Mouse (Mus musculus): Measurements from ENCODE around the gene Xylb.

Xylb gene

GRCm38 (mm10) chr9:119357331-119358057 is at the start of gene Xylb:
Xylb (plus strand) TSS chr9:119357381.
- WGBS = 2% methylated on average over 65 of the region's 65 CpGs

GRCm38 (mm10) chr9:119309067-119309466 is 48.1 kb upstream of the Xylb start:
- WGBS = 89% methylated on average over 1 of the region's 1 CpGs

GRCm38 (mm10) chr9:119313096-119313495 is 44.1 kb upstream of the Xylb start:
- 77% methylated on average over 10 of the region's 10 CpGs for WGBS

GRCm38 (mm10) chr9:119318891-119319290 is 38.3 kb upstream of the Xylb start:
- 80% methylated on average over 1 of the region's 1 CpGs for WGBS

- WGBS = 86% methylated on average over 7 of the region's 7 CpGs
Measured at GRCm38 (mm10) chr9:119320446-119320845, 36.7 kb upstream of the Xylb start.

- WGBS = 10% methylated on average over 7 of the region's 7 CpGs
Measured at GRCm38 (mm10) chr9:119320946-119321345, 36.2 kb upstream of the Xylb start.

GRCm38 (mm10) chr9:119321392-119322229 is 35.6 kb upstream of the Xylb start:
- WGBS = under 1% methylated on average over 55 of the region's 59 CpGs

GRCm38 (mm10) chr9:119322289-119323259 is 34.6 kb upstream of the Xylb start, which contains the start of gene Oxsr1:
Oxsr1 (minus strand) TSS chr9:119322427.
- WGBS = under 1% methylated on average over 76 of the region's 76 CpGs

GRCm38 (mm10) chr9:119323260-119323645 is 33.9 kb upstream of the Xylb start:
- 2% methylated on average over 9 of the region's 9 CpGs for WGBS

GRCm38 (mm10) chr9:119324130-119324529 is 33.1 kb upstream of the Xylb start:
- WGBS = 63% methylated on average over 1 of the region's 1 CpGs

GRCm38 (mm10) chr9:119328488-119328887 is 28.7 kb upstream of the Xylb start:
- 63% methylated on average over 3 of the region's 3 CpGs for WGBS

GRCm38 (mm10) chr9:119330186-119330963 is 26.8 kb upstream of the Xylb start:
- whole genome bisulfite sequencing = 91% methylated on average over 15 of the region's 15 CpGs

GRCm38 (mm10) chr9:119334324-119334723 is 22.9 kb upstream of the Xylb start:
- WGBS = 21% methylated on average over 10 of the region's 10 CpGs

GRCm38 (mm10) chr9:119334834-119335233 is 22.3 kb upstream of the Xylb start:
- WGBS = 49% methylated on average over 2 of the region's 2 CpGs

GRCm38 (mm10) chr9:119335571-119335970 is 21.6 kb upstream of the Xylb start:
- 73% methylated on average over 4 of the region's 4 CpGs for WGBS

GRCm38 (mm10) chr9:119337842-119338241 is 19.3 kb upstream of the Xylb start:
- 96% methylated on average over 14 of the region's 14 CpGs for WGBS

- 92% methylated on average over 3 of the region's 3 CpGs for WGBS
Measured at GRCm38 (mm10) chr9:119338350-119338749, 18.8 kb upstream of the Xylb start.

GRCm38 (mm10) chr9:119339106-119339505 is 18.1 kb upstream of the Xylb start:
- 67% methylated on average over 7 of the region's 7 CpGs for WGBS

- 1% methylated on average over 43 of the region's 43 CpGs for WGBS
Measured at GRCm38 (mm10) chr9:119339558-119340211, 17.5 kb upstream of the Xylb start, which contains the start of gene Acaa1a. Acaa1a (plus strand) TSS chr9:119339676.

- WGBS = 5% methylated on average over 8 of the region's 8 CpGs
Measured at GRCm38 (mm10) chr9:119340212-119340580, 17.0 kb upstream of the Xylb start.
